Mouse (Mus musculus): Measurements from ENCODE around the gene Tmem117. TPM values are rescaled to one million over a fixed set of nuclear protein-coding genes. Genes with fewer than 3 reads are reported as not detected.

Tmem117 gene
- total and polyA plus RNA-seq, 3 experiments = not detected

GRCm38 (mm10) chr15:94687629-94688028, 58.6 kb downstream of the Tmem117 start:
- no peaks in the 10 kb centered on the region for H3K9me3 ChIP-seq (replicated peaks; ENCODE audit: insufficient read depth, low read length)
- no peak overlapping the region for H3K4me3 ChIP-seq (ENCODE audit: control insufficient read depth in 1 of 2, insufficient read depth in 1 of 2, low read depth in 2 of 2, low read length in 2 of 2)
- no peak overlapping the region for H3K9ac ChIP-seq (ENCODE audit: control insufficient read depth, low read depth, low read length, poor library complexity, severe bottlenecking)
- no peaks in the 10 kb centered on the region for H3K36me3 ChIP-seq (ENCODE audit: control insufficient read depth in 1 of 2, insufficient read depth in 2 of 2, low read length in 2 of 2)
- H3K4me1 ChIP-seq (ENCODE audit: control insufficient read depth in 1 of 2, insufficient read depth in 2 of 2, low read length in 2 of 2) = no peaks in the 10 kb centered on the region
- H3K27me3 ChIP-seq (ENCODE audit: control insufficient read depth in 1 of 2, insufficient read depth in 2 of 2, low read length in 2 of 2) = no peaks in the 10 kb centered on the region; a peak in 1 of 4 replicates
- no peak overlapping the region for H3K27ac ChIP-seq (ENCODE audit: control insufficient read depth, low read depth, low read length)
- no peaks in the 10 kb centered on the region for H3K79me2 ChIP-seq (ENCODE audit: control insufficient read depth, insufficient read depth, low read length, poor library complexity)
- TF ChIP-seq SMC3 (IDR thresholded peaks at IDR 0.05; ENCODE audit: low read depth, low read length) = no peak
- no peak for TF ChIP-seq MXI1 (IDR thresholded peaks at IDR 0.05; ENCODE audit: low read depth, low read length)
- no peak for DNase-seq (ENCODE audit: low read depth, low spot score)

- H3K9ac ChIP-seq (ENCODE audit: control insufficient read depth, low read depth, low read length, poor library complexity, severe bottlenecking) = no peak overlapping the region
- H3K4me1 ChIP-seq (ENCODE audit: control insufficient read depth in 1 of 2, insufficient read depth in 2 of 2, low read length in 2 of 2) = no peaks in the 10 kb centered on the region
- no peaks in the 10 kb centered on the region for H3K27me3 ChIP-seq (ENCODE audit: control insufficient read depth in 1 of 2, insufficient read depth in 2 of 2, low read length in 2 of 2)
- H3K9me3 ChIP-seq (replicated peaks; ENCODE audit: insufficient read depth, low read length) = no peaks in the 10 kb centered on the region
- no peaks in the 10 kb centered on the region for H3K79me2 ChIP-seq (ENCODE audit: control insufficient read depth, insufficient read depth, low read length, poor library complexity)
- DNase-seq (ENCODE audit: low read depth, low spot score) = no peak
- H3K4me3 ChIP-seq (ENCODE audit: control insufficient read depth in 1 of 2, insufficient read depth in 1 of 2, low read depth in 2 of 2, low read length in 2 of 2) = no peak overlapping the region
- no peak overlapping the region for H3K27ac ChIP-seq (ENCODE audit: control insufficient read depth, low read depth, low read length)
- no peak for TF ChIP-seq EP300 (IDR thresholded peaks at IDR 0.05; ENCODE audit: low read depth in 1 of 2, low read length in 2 of 2)
- no peak for TF ChIP-seq MEF2A (IDR thresholded peaks at IDR 0.05; ENCODE audit: extremely low read depth, insufficient replicate concordance, low read depth, low read length, poor library complexity, severe bottlenecking)
- TF ChIP-seq E2F4 (IDR thresholded peaks at IDR 0.05; ENCODE audit: borderline replicate concordance, low read depth, low read length) = no peak
- TF ChIP-seq NELFE (IDR thresholded peaks at IDR 0.05; ENCODE audit: low read depth, low read length) = no peak
- TF ChIP-seq NRF1 (IDR thresholded peaks at IDR 0.05; ENCODE audit: insufficient read depth, low read depth, low read length, poor library complexity, severe bottlenecking) = no peak
- TF ChIP-seq MYC (IDR thresholded peaks at IDR 0.05; ENCODE audit: low read depth, low read length) = no peak
- TF ChIP-seq CTCF (IDR thresholded peaks at IDR 0.05 in 2 of 3, conservative IDR thresholded peaks at IDR 0.05 in 1 of 3; ENCODE audit: control insufficient read depth in 1 of 3, insufficient read depth in 1 of 3, low read depth in 2 of 3, low read length in 3 of 3, poor library complexity in 1 of 3, severe bottlenecking in 1 of 3) = no peak
- TF ChIP-seq MAX (IDR thresholded peaks at IDR 0.05; ENCODE audit: low read length) = no peak
- no peak for TF ChIP-seq BHLHE40 (IDR thresholded peaks at IDR 0.05; ENCODE audit: borderline replicate concordance, low read depth, low read length)
- no peak for TF ChIP-seq TCF12 (IDR thresholded peaks at IDR 0.05; ENCODE audit: low read depth, low read length)
- no peak for TF ChIP-seq USF2 (IDR thresholded peaks at IDR 0.05; ENCODE audit: borderline replicate concordance in 1 of 2, insufficient read depth in 1 of 2, low read depth in 1 of 2, low read length in 2 of 2)
- no peak for TF ChIP-seq MXI1 (IDR thresholded peaks at IDR 0.05; ENCODE audit: low read depth, low read length)
- TF ChIP-seq USF1 (IDR thresholded peaks at IDR 0.05; ENCODE audit: low read depth, low read length) = no peak
- no peak for TF ChIP-seq MAFK (IDR thresholded peaks at IDR 0.05; ENCODE audit: borderline replicate concordance, low read depth, low read length)
- no peak for TF ChIP-seq ZKSCAN1 (IDR thresholded peaks at IDR 0.05; ENCODE audit: low read depth, low read length)
- TF ChIP-seq SIN3A (IDR thresholded peaks at IDR 0.05; ENCODE audit: low read length) = no peak
- no peak for TF ChIP-seq GABPA (IDR thresholded peaks at IDR 0.05; ENCODE audit: low read depth, low read length)
- no peaks in the 10 kb centered on the region for H3K36me3 ChIP-seq (ENCODE audit: control insufficient read depth in 1 of 2, insufficient read depth in 2 of 2, low read length in 2 of 2)
These were observed 60.3 kb downstream of the Tmem117 start for GRCm38 (mm10) chr15:94689195-94689883.
